Mouse (Mus musculus): ENCODE results near the gene Eif4g3. TPM values are rescaled to one million over a fixed set of nuclear protein-coding genes. Genes with fewer than 3 reads are reported as not detected.

The Eif4g3 gene
- total and polyA plus RNA-seq, 3 experiments: 22.8 to 63.7 TPM; not detected in 1

DNA sequence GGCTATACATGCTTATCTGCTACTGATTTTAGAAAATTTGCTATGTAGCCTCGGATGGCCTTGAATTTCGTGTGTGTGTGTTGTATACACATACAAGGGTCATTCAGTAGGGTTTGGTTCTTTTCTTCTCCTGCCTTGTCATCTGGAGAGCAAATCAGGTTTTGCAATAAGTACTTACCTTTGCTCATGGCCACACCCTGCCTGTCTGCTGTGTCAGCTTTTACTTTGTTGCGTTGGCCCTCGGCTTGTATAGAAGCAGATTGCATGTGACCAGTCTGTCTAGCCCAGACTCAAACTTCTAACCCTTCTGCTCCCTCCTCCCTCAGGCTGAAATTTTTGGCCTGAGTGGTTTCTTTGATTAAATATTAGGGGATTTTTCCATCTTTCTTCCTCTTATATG lies 157.2 kb downstream of the Eif4g3 start:
- Histone ChIP-seq H3K79me2 (ENCODE audit: control insufficient read depth, insufficient read depth, low read length, poor library complexity) (no peaks in the 10 kb centered on the region), H3K4me3 (ENCODE audit: control insufficient read depth in 1 of 2, insufficient read depth in 1 of 2, low read depth in 2 of 2, low read length in 2 of 2) (no peak overlapping the region), H3K27ac (ENCODE audit: control insufficient read depth, low read depth, low read length) (no peak overlapping the region), H3K36me3 (ENCODE audit: control insufficient read depth in 1 of 2, insufficient read depth in 2 of 2, low read length in 2 of 2) (peaks cover 0 to 3% of the 10 kb centered on the region in 2 experiments; a peak in 2 of 4 replicates), H3K9ac (ENCODE audit: control insufficient read depth, low read depth, low read length, poor library complexity, severe bottlenecking) (no peak overlapping the region), H3K9me3 (replicated peaks; ENCODE audit: insufficient read depth, low read length) (no peaks in the 10 kb centered on the region), H3K4me1 (ENCODE audit: control insufficient read depth in 1 of 2, insufficient read depth in 2 of 2, low read length in 2 of 2) (no peaks in the 10 kb centered on the region), H3K27me3 (ENCODE audit: control insufficient read depth in 1 of 2, insufficient read depth in 2 of 2, low read length in 2 of 2) (no peaks in the 10 kb centered on the region)
- TF ChIP-seq ZC3H11A (IDR thresholded peaks at IDR 0.05; ENCODE audit: low read depth, low read length) (no peak), MXI1 (IDR thresholded peaks at IDR 0.05; ENCODE audit: low read depth, low read length) (no peak), SIN3A (IDR thresholded peaks at IDR 0.05; ENCODE audit: low read length) (no peak), EP300 (IDR thresholded peaks at IDR 0.05; ENCODE audit: low read depth in 1 of 2, low read length in 2 of 2) (no peak), RCOR1 (IDR thresholded peaks at IDR 0.05; ENCODE audit: low read depth, low read length) (no peak), ELF1 (IDR thresholded peaks at IDR 0.05; ENCODE audit: low read depth, low read length) (no peak), RAD21 (IDR thresholded peaks at IDR 0.05; ENCODE audit: low read depth, low read length) (no peak), CHD2 (IDR thresholded peaks at IDR 0.05; ENCODE audit: low read length) (no peak), GABPA (IDR thresholded peaks at IDR 0.05; ENCODE audit: low read depth, low read length) (no peak), ETS1 (IDR thresholded peaks at IDR 0.05; ENCODE audit: low read depth, low read length) (no peak), CTCF (IDR thresholded peaks at IDR 0.05 in 2 of 3, conservative IDR thresholded peaks at IDR 0.05 in 1 of 3; ENCODE audit: control insufficient read depth in 1 of 3, insufficient read depth in 1 of 3, low read depth in 2 of 3, low read length in 3 of 3, poor library complexity in 1 of 3, severe bottlenecking in 1 of 3) (no peak), ZKSCAN1 (IDR thresholded peaks at IDR 0.05; ENCODE audit: low read depth, low read length) (no peak), NELFE (IDR thresholded peaks at IDR 0.05; ENCODE audit: low read depth, low read length) (no peak), USF1 (IDR thresholded peaks at IDR 0.05; ENCODE audit: low read depth, low read length) (no peak), TCF12 (IDR thresholded peaks at IDR 0.05; ENCODE audit: low read depth, low read length) (no peak), MAFK (IDR thresholded peaks at IDR 0.05; ENCODE audit: borderline replicate concordance, low read depth, low read length) (no peak), TBP (IDR thresholded peaks at IDR 0.05; ENCODE audit: low read depth, low read length) (no peak), USF2 (IDR thresholded peaks at IDR 0.05; ENCODE audit: borderline replicate concordance in 1 of 2, insufficient read depth in 1 of 2, low read depth in 1 of 2, low read length in 2 of 2) (no peak), E2F4 (IDR thresholded peaks at IDR 0.05; ENCODE audit: borderline replicate concordance, low read depth, low read length) (no peak), POLR2A (IDR thresholded peaks at IDR 0.05; ENCODE audit: control insufficient read depth in 1 of 2, insufficient read depth in 1 of 2, low read depth in 1 of 2, low read length in 2 of 2, poor library complexity in 1 of 2) (no peak)
- DNase-seq (ENCODE audit: low read depth, low spot score): no peak

- H3K9me3 ChIP-seq (replicated peaks; ENCODE audit: insufficient read depth, low read length): no peaks in the 10 kb centered on the region
- H3K9ac ChIP-seq (ENCODE audit: control insufficient read depth, low read depth, low read length, poor library complexity, severe bottlenecking): no peak overlapping the region
- no peaks in the 10 kb centered on the region for H3K27me3 ChIP-seq (ENCODE audit: control insufficient read depth in 1 of 2, insufficient read depth in 2 of 2, low read length in 2 of 2)
- DNase-seq (ENCODE audit: low read depth, low spot score): no peak
- no peak overlapping the region for H3K4me3 ChIP-seq (ENCODE audit: control insufficient read depth in 1 of 2, insufficient read depth in 1 of 2, low read depth in 2 of 2, low read length in 2 of 2)
- H3K27ac ChIP-seq (ENCODE audit: control insufficient read depth, low read depth, low read length): no peak overlapping the region
- H3K36me3 ChIP-seq (ENCODE audit: control insufficient read depth in 1 of 2, insufficient read depth in 2 of 2, low read length in 2 of 2): peaks cover 0 to 3% of the 10 kb centered on the region in 2 experiments; a peak in 2 of 4 replicates
- no peaks in the 10 kb centered on the region for H3K79me2 ChIP-seq (ENCODE audit: control insufficient read depth, insufficient read depth, low read length, poor library complexity)
- no peaks in the 10 kb centered on the region for H3K4me1 ChIP-seq (ENCODE audit: control insufficient read depth in 1 of 2, insufficient read depth in 2 of 2, low read length in 2 of 2)
- TF ChIP-seq BHLHE40 (IDR thresholded peaks at IDR 0.05; ENCODE audit: borderline replicate concordance, low read depth, low read length): no peak
- no peak for TF ChIP-seq SIN3A (IDR thresholded peaks at IDR 0.05; ENCODE audit: low read length)
- no peak for TF ChIP-seq EP300 (IDR thresholded peaks at IDR 0.05; ENCODE audit: low read depth in 1 of 2, low read length in 2 of 2)
- TF ChIP-seq MXI1 (IDR thresholded peaks at IDR 0.05; ENCODE audit: low read depth, low read length): no peak
- TF ChIP-seq POLR2A (IDR thresholded peaks at IDR 0.05; ENCODE audit: control insufficient read depth in 1 of 2, insufficient read depth in 1 of 2, low read depth in 1 of 2, low read length in 2 of 2, poor library complexity in 1 of 2): no peak
- TF ChIP-seq USF1 (IDR thresholded peaks at IDR 0.05; ENCODE audit: low read depth, low read length): no peak
- no peak for TF ChIP-seq ZC3H11A (IDR thresholded peaks at IDR 0.05; ENCODE audit: low read depth, low read length)
- no peak for TF ChIP-seq CHD2 (IDR thresholded peaks at IDR 0.05; ENCODE audit: low read length)
- no peak for TF ChIP-seq E2F4 (IDR thresholded peaks at IDR 0.05; ENCODE audit: borderline replicate concordance, low read depth, low read length)
- no peak for TF ChIP-seq ZKSCAN1 (IDR thresholded peaks at IDR 0.05; ENCODE audit: low read depth, low read length)
- no peak for TF ChIP-seq ELF1 (IDR thresholded peaks at IDR 0.05; ENCODE audit: low read depth, low read length)
- no peak for TF ChIP-seq CTCF (IDR thresholded peaks at IDR 0.05 in 2 of 3, conservative IDR thresholded peaks at IDR 0.05 in 1 of 3; ENCODE audit: control insufficient read depth in 1 of 3, insufficient read depth in 1 of 3, low read depth in 2 of 3, low read length in 3 of 3, poor library complexity in 1 of 3, severe bottlenecking in 1 of 3)
- TF ChIP-seq MAZ (IDR thresholded peaks at IDR 0.05; ENCODE audit: low read depth, low read length): no peak
- TF ChIP-seq JUND (IDR thresholded peaks at IDR 0.05; ENCODE audit: low read depth, low read length): no peak
- TF ChIP-seq NELFE (IDR thresholded peaks at IDR 0.05; ENCODE audit: low read depth, low read length): no peak
- TF ChIP-seq NRF1 (IDR thresholded peaks at IDR 0.05; ENCODE audit: insufficient read depth, low read depth, low read length, poor library complexity, severe bottlenecking): no peak
- no peak for TF ChIP-seq KAT2A (conservative IDR thresholded peaks at IDR 0.05; ENCODE audit: low read depth, low read length)
- TF ChIP-seq MYB (IDR thresholded peaks at IDR 0.05; ENCODE audit: low read depth, low read length): no peak
- no peak for TF ChIP-seq ETS1 (IDR thresholded peaks at IDR 0.05; ENCODE audit: low read depth, low read length)
- no peak for TF ChIP-seq USF2 (IDR thresholded peaks at IDR 0.05; ENCODE audit: borderline replicate concordance in 1 of 2, insufficient read depth in 1 of 2, low read depth in 1 of 2, low read length in 2 of 2)
These were observed 158.4 kb downstream of the Eif4g3 start for GRCm38 (mm10) chr4:138151226-138151625.
